1 mouse cellular context compared by ENCODE assay signal in genomic region chr13:113139597-113139996, GRCm38 (mm10).
TF ChIP-seq lines count a peak whose summit lies in the region.

No protein-coding gene starts in this region.

TF ChIP-seq in MEL, 35 proteins besides CTCF, POLR2A, EP300 and RAD21:
- TF ChIP-seq ZC3H11A (IDR thresholded peaks at IDR 0.05; ENCODE audit: low read depth, low read length) (peak; percentile 21; the same call in 1 of the 2 replicates), ELF1 (IDR thresholded peaks at IDR 0.05; ENCODE audit: low read depth, low read length) (no peak)
